Mouse (Mus musculus): ENCODE measurements around the gene Pard6a. TPM values are rescaled to one million over a fixed set of nuclear protein-coding genes. Genes with fewer than 3 reads are reported as not detected.

Gene Pard6a
- polyA plus RNA-seq, 1 experiment from 2014 or later: 43.6 TPM

GRCm38 (mm10) chr8:105719637-105720036 lies 18.7 kb downstream of the Pard6a start:
- Histone ChIP-seq H3K9me3 (replicated peaks) (no peaks in the 10 kb centered on the region), H3K4me2 (no peak overlapping the region), H3K27me3 (no peaks in the 10 kb centered on the region), H3K27ac (no peak overlapping the region), H3K4me1 (no peaks in the 10 kb centered on the region), H3K4me3 (no peak overlapping the region), H3K36me3 (ENCODE audit: poor library complexity, severe bottlenecking) (peaks cover 54% of the 10 kb centered on the region), H3K9ac (no peak overlapping the region)
- 86% methylated on average over 4 of the region's 4 CpGs for whole genome bisulfite sequencing
- no peak for ATAC-seq

GRCm38 (mm10) chr8:105722861-105723260 lies 21.9 kb downstream of the Pard6a start:
- Histone ChIP-seq H3K9me3 (replicated peaks) (no peaks in the 10 kb centered on the region), H3K4me3 (no peak overlapping the region), H3K27me3 (no peaks in the 10 kb centered on the region), H3K4me1 (no peaks in the 10 kb centered on the region), H3K27ac (no peak overlapping the region), H3K9ac (no peak overlapping the region), H3K4me2 (no peak overlapping the region), H3K36me3 (ENCODE audit: poor library complexity, severe bottlenecking) (peaks cover 59% of the 10 kb centered on the region)
- no peak for ATAC-seq
- 93% methylated on average over 9 of the region's 9 CpGs for WGBS

- Histone ChIP-seq H3K4me3 (no peak overlapping the region), H3K9me3 (replicated peaks) (no peaks in the 10 kb centered on the region), H3K4me1 (no peaks in the 10 kb centered on the region), H3K9ac (no peak overlapping the region), H3K27ac (no peak overlapping the region), H3K27me3 (no peaks in the 10 kb centered on the region), H3K4me2 (no peak overlapping the region), H3K36me3 (ENCODE audit: poor library complexity, severe bottlenecking) (peaks cover 63% of the 10 kb centered on the region)
- ATAC-seq: no peak
- 89% methylated on average over 5 of the region's 5 CpGs for WGBS
Observed at GRCm38 (mm10) chr8:105725726-105726125, 24.8 kb downstream of the Pard6a start.

- H3K4me3 ChIP-seq: no peak overlapping the region
- H3K9ac ChIP-seq: no peak overlapping the region
- peaks cover 48% of the 10 kb centered on the region for H3K36me3 ChIP-seq (ENCODE audit: poor library complexity, severe bottlenecking)
- no peak overlapping the region for H3K27ac ChIP-seq
- no peaks in the 10 kb centered on the region for H3K9me3 ChIP-seq (replicated peaks)
- H3K27me3 ChIP-seq: no peaks in the 10 kb centered on the region
- WGBS: 91% methylated on average over 18 of the region's 18 CpGs
- no peaks in the 10 kb centered on the region for H3K4me1 ChIP-seq
- H3K4me2 ChIP-seq: no peak overlapping the region
- no peak for ATAC-seq
Observed at GRCm38 (mm10) chr8:105727397-105728124, 26.6 kb downstream of the Pard6a start.

- peaks cover 12% of the 10 kb centered on the region for H3K36me3 ChIP-seq (ENCODE audit: poor library complexity, severe bottlenecking)
- no peak overlapping the region for H3K4me3 ChIP-seq
- H3K9ac ChIP-seq: no peak overlapping the region
- 96% methylated on average over 5 of the region's 5 CpGs for WGBS
- H3K27ac ChIP-seq: no peak overlapping the region
- H3K27me3 ChIP-seq: no peaks in the 10 kb centered on the region
- H3K9me3 ChIP-seq (replicated peaks): no peaks in the 10 kb centered on the region
- no peak for ATAC-seq
- H3K4me1 ChIP-seq: no peaks in the 10 kb centered on the region
- no peak overlapping the region for H3K4me2 ChIP-seq
Observed at GRCm38 (mm10) chr8:105732186-105732585, 31.2 kb downstream of the Pard6a start.

GRCm38 (mm10) chr8:105739216-105739615 lies 38.3 kb downstream of the Pard6a start:
- 0 out of 2 replicates have a peak, but pooled peaks cover 5% of the 10 kb centered on the region for H3K36me3 ChIP-seq (ENCODE audit: poor library complexity, severe bottlenecking)
- no peak for ATAC-seq
- no peak overlapping the region for H3K9ac ChIP-seq
- no peaks in the 10 kb centered on the region for H3K4me1 ChIP-seq
- WGBS: 94% methylated on average over 5 of the region's 5 CpGs
- no peak overlapping the region for H3K27ac ChIP-seq
- H3K9me3 ChIP-seq (replicated peaks): no peaks in the 10 kb centered on the region
- H3K4me3 ChIP-seq: no peak overlapping the region
- H3K4me2 ChIP-seq: no peak overlapping the region
- H3K27me3 ChIP-seq: no peaks in the 10 kb centered on the region

GRCm38 (mm10) chr8:105743301-105743700 lies 42.4 kb downstream of the Pard6a start:
- Histone ChIP-seq H3K9me3 (replicated peaks) (no peaks in the 10 kb centered on the region), H3K4me3 (no peak overlapping the region), H3K4me2 (no peak overlapping the region), H3K27me3 (no peaks in the 10 kb centered on the region), H3K9ac (no peak overlapping the region), H3K4me1 (no peaks in the 10 kb centered on the region), H3K27ac (no peak overlapping the region), H3K36me3 (ENCODE audit: poor library complexity, severe bottlenecking) (peaks cover 3% of the 10 kb centered on the region; the same call in 1 of the 2 replicates)
- 91% methylated on average over 4 of the region's 4 CpGs for WGBS
- ATAC-seq: no peak

GRCm38 (mm10) chr8:105750606-105751005 lies 49.7 kb downstream of the Pard6a start:
- H3K27ac ChIP-seq: peak overlapping the region; percentile 60; the same call in 1 of the 2 replicates
- 12% methylated on average over 11 of the region's 11 CpGs for WGBS
- H3K9me3 ChIP-seq (replicated peaks): no peaks in the 10 kb centered on the region
- peak overlapping the region; percentile 34 for H3K4me2 ChIP-seq
- H3K9ac ChIP-seq: 0 out of 2 replicates have a peak overlapping the region, but pooled peaks have one; percentile 18
- H3K4me3 ChIP-seq: peak overlapping the region; percentile 1; the same call in 1 of the 2 replicates
- H3K36me3 ChIP-seq (ENCODE audit: poor library complexity, severe bottlenecking): no peaks in the 10 kb centered on the region; the same call in 1 of the 2 replicates
- H3K4me1 ChIP-seq: peaks cover 19% of the 10 kb centered on the region
- H3K27me3 ChIP-seq: no peaks in the 10 kb centered on the region
- peak; percentile 55 for ATAC-seq

Other genes starting within 250 kb of the Pard6a start
- 34.6 and 40.4 TPM in 2 replicates for gene Tppp3, start 229.6 kb upstream of the Pard6a start, polyA plus RNA-seq (2015; fragmentation: Nextera tagmentation; extraction: Ambion mirVana)
- 20.6 and 24.8 TPM in 2 replicates for gene Zdhhc1, start 204.2 kb upstream of the Pard6a start, polyA plus RNA-seq (2015; fragmentation: Nextera tagmentation; extraction: Ambion mirVana)
- gene Hsd11b2, start 182.4 kb upstream of the Pard6a start, polyA plus RNA-seq (2015; fragmentation: Nextera tagmentation; extraction: Ambion mirVana): 3.9 and 6.1 TPM in 2 replicates
- 136 and 152 TPM in 2 replicates for gene Atp6v0d1, start 135.1 kb upstream of the Pard6a start, polyA plus RNA-seq (2015; fragmentation: Nextera tagmentation; extraction: Ambion mirVana)
- gene Ripor1, start 95.9 kb upstream of the Pard6a start, polyA plus RNA-seq (2015; fragmentation: Nextera tagmentation; extraction: Ambion mirVana): 17.6 and 20.6 TPM in 2 replicates
- gene Ctcf, start 64.6 kb upstream of the Pard6a start, polyA plus RNA-seq (2015; fragmentation: Nextera tagmentation; extraction: Ambion mirVana): 165 and 173 TPM in 2 replicates
- gene Agrp, start 63.8 kb upstream of the Pard6a start, polyA plus RNA-seq (2015; fragmentation: Nextera tagmentation; extraction: Ambion mirVana): 0.62 and 0.88 TPM in 2 replicates
- 5.9 and 6.4 TPM in 2 replicates for gene Carmil2, start 14.9 kb upstream of the Pard6a start, polyA plus RNA-seq (2015; fragmentation: Nextera tagmentation; extraction: Ambion mirVana)
- gene Acd, start within 50 bp of the Pard6a start, polyA plus RNA-seq (2015; fragmentation: Nextera tagmentation; extraction: Ambion mirVana): 98.3 and 99.2 TPM in 2 replicates
- 0.19 TPM in 1 of 2 replicates, not detected in the other for gene 4933405L10Rik, start 6.5 kb downstream of the Pard6a start, polyA plus RNA-seq (2015; fragmentation: Nextera tagmentation; extraction: Ambion mirVana)
- 27.4 and 29.5 TPM in 2 replicates for gene Enkd1, start 7.1 kb downstream of the Pard6a start, polyA plus RNA-seq (2015; fragmentation: Nextera tagmentation; extraction: Ambion mirVana)
- 64.7 and 65.7 TPM in 2 replicates for gene Gfod2, start 57.5 kb downstream of the Pard6a start, polyA plus RNA-seq (2015; fragmentation: Nextera tagmentation; extraction: Ambion mirVana)
- 14.2 and 14.7 TPM in 2 replicates for gene Ranbp10, start 126.2 kb downstream of the Pard6a start, polyA plus RNA-seq (2015; fragmentation: Nextera tagmentation; extraction: Ambion mirVana)
- gene Tsnaxip1, start 126.6 kb downstream of the Pard6a start, polyA plus RNA-seq (2015; fragmentation: Nextera tagmentation; extraction: Ambion mirVana): 0.43 and 1.00 TPM in 2 replicates
- 68.8 and 71.4 TPM in 2 replicates for gene Cenpt, start 152.1 kb downstream of the Pard6a start, polyA plus RNA-seq (2015; fragmentation: Nextera tagmentation; extraction: Ambion mirVana)
- gene Thap11, start 154.0 kb downstream of the Pard6a start, polyA plus RNA-seq (2015; fragmentation: Nextera tagmentation; extraction: Ambion mirVana): 65.9 and 68.3 TPM in 2 replicates
- 254 and 295 TPM in 2 replicates for gene Nutf2, start 159.4 kb downstream of the Pard6a start, polyA plus RNA-seq (2015; fragmentation: Nextera tagmentation; extraction: Ambion mirVana)
- 46.4 and 56.9 TPM in 2 replicates for gene Edc4, start 179.7 kb downstream of the Pard6a start, polyA plus RNA-seq (2015; fragmentation: Nextera tagmentation; extraction: Ambion mirVana)
- gene Nrn1l, start 192.4 kb downstream of the Pard6a start, polyA plus RNA-seq (2015; fragmentation: Nextera tagmentation; extraction: Ambion mirVana): 0.50 and 0.84 TPM in 2 replicates
- 12.8 and 14.4 TPM in 2 replicates for gene Pskh1, start 199.3 kb downstream of the Pard6a start, polyA plus RNA-seq (2015; fragmentation: Nextera tagmentation; extraction: Ambion mirVana)
- 1.9 TPM in 2 replicates for gene Ctrl, start 232.7 kb downstream of the Pard6a start, polyA plus RNA-seq (2015; fragmentation: Nextera tagmentation; extraction: Ambion mirVana)
- 29.0 and 29.1 TPM in 2 replicates for gene Psmb10, start 237.3 kb downstream of the Pard6a start, polyA plus RNA-seq (2015; fragmentation: Nextera tagmentation; extraction: Ambion mirVana)
- gene Lcat, start 242.2 kb downstream of the Pard6a start, polyA plus RNA-seq (2015; fragmentation: Nextera tagmentation; extraction: Ambion mirVana): 0.61 and 0.69 TPM in 2 replicates